In the genomic region with DNA sequence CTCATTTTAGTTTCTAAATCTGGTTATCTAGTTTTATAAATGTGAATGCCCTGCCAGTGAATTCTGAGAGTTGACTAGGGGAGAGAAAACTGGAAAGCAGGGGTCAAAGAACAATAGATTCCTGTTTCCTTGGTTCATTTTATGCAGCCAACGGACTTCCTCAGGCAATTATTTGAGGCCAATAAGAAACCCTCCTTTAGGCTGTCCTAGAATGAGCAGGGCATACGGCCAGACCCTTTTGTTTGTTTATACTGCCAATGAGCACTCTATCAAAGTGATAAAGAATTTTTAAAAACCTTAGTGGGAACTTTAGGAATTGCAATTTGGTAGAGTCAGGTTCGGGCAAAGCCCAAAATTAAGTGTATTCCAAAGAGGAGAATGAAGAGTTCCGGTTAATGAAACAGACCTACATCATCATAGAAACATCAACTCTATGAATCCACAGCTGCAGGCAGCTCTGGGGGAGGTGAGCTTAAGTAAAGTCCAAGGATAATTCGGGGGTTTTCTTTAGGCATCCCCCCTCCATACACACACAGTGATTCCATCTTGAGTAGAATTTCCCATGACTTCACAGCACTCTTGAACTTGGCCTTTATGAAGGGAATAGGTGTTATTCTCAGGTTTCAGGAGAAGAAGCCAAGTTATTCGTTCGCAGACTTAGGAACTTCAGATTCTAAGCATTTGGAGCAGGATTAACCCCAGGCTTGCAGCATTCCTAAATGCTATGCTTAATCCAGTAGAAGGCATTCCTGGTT, we compare ENCODE assay signal across 12 mouse cellular contexts. TPM values are rescaled to one million over a fixed set of nuclear protein-coding genes. Genes with fewer than 3 reads are reported as not detected.
DNase-seq lines count a peak whose midpoint lies in the region; ATAC-seq lines count a peak whose summit lies in the region.
"Had no signal": no experiment of that assay in that cellular context is flagged by ENCODE, and none has a peak within 500 bp of the region (broad histone marks: within the 10 kb centered on the region; RNA-seq: fewer than 3 reads in every experiment).

No protein-coding gene starts in this region.

- no peak overlapping the region for H3K9ac ChIP-seq in hindbrain, embryonic 16.5 days (ENCODE audit: low read depth, low read length)
- H3K9ac ChIP-seq: forebrain, embryonic 13.5 days; liver, embryonic 13.5 days had no signal

- DNase-seq in kidney, adult 9 months, result peak; percentile 24
- DNase-seq in kidney, adult 18-20 months, result no peak
- peak; percentile 19 to 39 for DNase-seq in heart, postnatal 14 days
- DNase-seq in kidney, postnatal 14 days, result peak; percentile 53
- peak; percentile 55 for DNase-seq in lung, postnatal 14 days
- no peak for DNase-seq in yolk sac, embryonic 10.5 days (ENCODE audit: low spot score)
- DNase-seq: liver, embryonic 13.5 days; midbrain, embryonic 14.5 days had no signal

- no peaks in the 10 kb centered on the region for H3K4me1 ChIP-seq in hindbrain, embryonic 16.5 days (ENCODE audit: control insufficient read depth, insufficient read depth, low read depth, low read length)

- 61% methylated on average over 7 of the region's 7 CpGs for WGBS in hindbrain, embryonic 16.5 days

- ATAC-seq in hindbrain, embryonic 16.5 days, result no peak
- ATAC-seq: forebrain, embryonic 13.5 days had no signal

- no peaks in the 10 kb centered on the region for H3K27me3 ChIP-seq in hindbrain, embryonic 16.5 days (replicated peaks; ENCODE audit: control insufficient read depth, insufficient read depth, low read length)
- H3K27me3 ChIP-seq: forebrain, embryonic 13.5 days; liver, embryonic 13.5 days had no signal

- H3K36me3 ChIP-seq in hindbrain, embryonic 16.5 days (ENCODE audit: control insufficient read depth, insufficient read depth, low read length), result no peaks in the 10 kb centered on the region
- H3K36me3 ChIP-seq: liver, embryonic 13.5 days had no signal

- intact Hi-C loops in heart, postnatal 14 days (cut with DNase I), result no loop called here

- no peak overlapping the region for H3K4me3 ChIP-seq in hindbrain, embryonic 16.5 days (ENCODE audit: low read length)
- H3K4me3 ChIP-seq: forebrain, embryonic 13.5 days; liver, embryonic 13.5 days had no signal

- no peaks in the 10 kb centered on the region for H3K9me3 ChIP-seq in hindbrain, embryonic 16.5 days (ENCODE audit: control insufficient read depth, low read length)
- H3K9me3 ChIP-seq: forebrain, embryonic 13.5 days; liver, embryonic 13.5 days had no signal

- H3K27ac ChIP-seq in hindbrain, embryonic 16.5 days (ENCODE audit: low read depth, low read length), result no peak overlapping the region
- H3K27ac ChIP-seq: forebrain, embryonic 13.5 days; liver, embryonic 13.5 days had no signal

- H3K4me2 ChIP-seq in hindbrain, embryonic 16.5 days (ENCODE audit: low read length), result no peak overlapping the region
- H3K4me2 ChIP-seq: forebrain, embryonic 13.5 days; liver, embryonic 13.5 days had no signal

RNA-seq across cellular contexts. Expression of a gene that starts 46.4 kb away (rescaled TPM):
- total RNA-seq in heart, postnatal 14 days (2021), result not detected
- not detected in 2 replicates for polyA plus RNA-seq in hindbrain, embryonic 16.5 days (2015; fragmentation: Nextera tagmentation; extraction: Ambion mirVana)
- polyA plus RNA-seq: forebrain, embryonic 13.5 days; liver, embryonic 13.5 days; midbrain, embryonic 14.5 days; neural tube, embryonic 14.5 days; thymus, postnatal 0 days had no signal

Comparison
In these comparisons a context has a peak if more than half of its experiments do, and no peak if none do; other contexts are left out.
1. DNase-seq: peak in kidney, adult 9 months (single experiment), heart, postnatal 14 days (2 of 2), kidney, postnatal 14 days (single experiment) and lung, postnatal 14 days (single experiment); none in kidney, adult 18-20 months (single experiment) and yolk sac, embryonic 10.5 days (single experiment).